Mouse (Mus musculus): ENCODE data around the gene Nebl.

The Nebl gene

GRCm38 (mm10) chr2:17507362-17507761 is 223.9 kb downstream of the Nebl start:
- DNase-seq: no peak

DNA sequence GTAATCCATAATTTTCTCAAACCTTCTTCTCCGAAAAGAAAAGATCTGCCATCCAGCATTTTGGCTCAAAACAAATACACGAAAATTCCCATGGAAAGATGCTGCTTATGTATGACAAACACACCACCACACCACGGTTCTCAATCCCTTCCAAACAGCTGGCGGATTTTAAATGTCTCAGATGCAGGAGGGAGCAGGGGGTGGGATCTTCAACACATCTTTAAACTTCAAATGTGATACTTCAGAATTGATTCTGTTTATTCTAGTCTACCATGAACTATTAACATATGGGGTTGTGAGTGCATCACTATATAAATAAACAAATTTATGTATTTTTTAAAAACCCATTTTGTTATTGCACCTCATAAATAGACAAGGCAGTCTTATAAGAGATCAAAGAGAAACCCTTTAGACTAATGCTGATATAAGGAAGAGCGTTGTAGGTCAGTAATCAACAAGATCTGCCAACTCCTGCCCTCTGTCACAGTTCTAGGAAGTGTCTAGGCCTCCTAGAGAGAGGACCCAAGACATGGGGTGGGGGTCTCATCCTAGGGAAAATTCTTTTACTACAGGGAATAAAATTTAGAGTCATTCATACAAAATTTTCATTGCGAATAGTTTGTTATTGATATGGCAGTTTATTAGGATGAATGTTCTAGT is 227.0 kb downstream of the Nebl start:
- no peak for DNase-seq

- DNase-seq: no peak
Measured at GRCm38 (mm10) chr2:17501075-17501474, 230.2 kb downstream of the Nebl start.

DNA sequence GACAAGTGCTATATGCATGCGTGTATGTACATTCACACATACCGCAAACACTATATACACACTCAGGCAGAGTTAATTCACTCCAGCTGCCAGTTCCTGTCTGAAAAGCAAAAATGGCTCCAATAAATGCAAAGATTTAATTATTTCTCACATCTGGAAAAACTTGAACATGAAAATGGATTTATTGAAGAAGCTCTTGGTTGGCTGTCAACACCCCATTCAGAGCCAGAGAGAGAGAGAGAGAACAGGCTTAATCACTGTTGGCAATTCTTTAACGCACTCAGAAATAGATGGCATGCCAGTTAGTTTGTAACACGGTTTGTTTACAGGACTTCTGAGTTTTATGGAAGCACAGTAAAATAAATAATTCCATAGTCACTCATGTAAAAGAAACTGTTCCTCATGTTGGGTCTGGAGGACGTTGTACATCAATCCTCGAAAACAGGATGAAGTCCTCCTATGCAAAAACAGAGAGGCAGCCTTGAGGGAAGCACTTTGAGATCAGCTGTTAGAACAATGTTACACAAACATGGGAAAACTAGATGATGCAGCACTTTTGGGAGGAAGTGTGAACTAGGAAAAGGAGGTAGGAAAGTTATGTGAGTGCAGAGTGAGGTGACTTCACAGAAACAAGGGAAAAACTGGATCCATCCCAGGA is 265.6 kb downstream of the Nebl start:
- DNase-seq: no peak

GRCm38 (mm10) chr2:17460434-17460833 is 270.8 kb downstream of the Nebl start:
- no peak for DNase-seq

- DNase-seq: no peak
Measured at GRCm38 (mm10) chr2:17453676-17454075, 277.6 kb downstream of the Nebl start.

GRCm38 (mm10) chr2:17448341-17448740 is 282.9 kb downstream of the Nebl start:
- DNase-seq: no peak

DNA sequence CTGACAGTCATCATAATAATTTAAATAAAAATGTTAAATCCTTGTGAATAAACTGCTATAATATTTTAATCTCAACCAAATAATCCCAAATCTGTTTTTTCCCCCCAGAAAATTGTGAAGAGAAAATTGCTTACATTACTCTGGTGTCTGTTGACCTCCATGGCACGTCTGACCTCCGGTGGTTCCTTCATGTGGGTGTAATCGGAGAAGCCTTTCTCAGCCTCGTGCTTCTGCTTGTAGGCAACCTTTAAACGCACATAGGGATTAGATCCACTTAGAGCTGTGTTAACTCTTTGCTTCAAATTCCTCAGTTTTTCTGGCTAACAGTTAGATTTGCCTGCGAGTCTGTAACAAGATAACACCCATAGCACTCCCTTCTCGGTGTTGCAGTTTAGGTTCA is 287.7 kb downstream of the Nebl start:
- DNase-seq: no peak

DNA sequence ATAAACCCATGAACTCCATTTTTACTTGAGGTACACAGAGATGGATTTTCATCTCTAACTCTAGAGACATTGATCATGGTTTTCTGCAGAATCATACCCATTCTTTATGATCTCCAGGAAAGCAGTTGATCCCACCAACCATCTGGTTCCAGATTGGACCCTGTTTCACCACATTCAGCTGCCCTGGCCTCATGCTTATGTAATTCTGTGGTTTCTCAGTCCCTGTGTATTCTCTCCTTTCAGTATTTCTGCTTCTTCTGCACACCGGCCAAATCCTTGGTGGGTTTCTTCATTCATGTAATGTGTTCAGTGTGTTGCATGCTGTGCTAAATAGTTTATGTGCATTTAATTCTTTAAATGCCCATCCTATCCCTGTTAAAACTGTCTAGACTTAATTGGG is 292.9 kb downstream of the Nebl start:
- no peak for DNase-seq

DNA sequence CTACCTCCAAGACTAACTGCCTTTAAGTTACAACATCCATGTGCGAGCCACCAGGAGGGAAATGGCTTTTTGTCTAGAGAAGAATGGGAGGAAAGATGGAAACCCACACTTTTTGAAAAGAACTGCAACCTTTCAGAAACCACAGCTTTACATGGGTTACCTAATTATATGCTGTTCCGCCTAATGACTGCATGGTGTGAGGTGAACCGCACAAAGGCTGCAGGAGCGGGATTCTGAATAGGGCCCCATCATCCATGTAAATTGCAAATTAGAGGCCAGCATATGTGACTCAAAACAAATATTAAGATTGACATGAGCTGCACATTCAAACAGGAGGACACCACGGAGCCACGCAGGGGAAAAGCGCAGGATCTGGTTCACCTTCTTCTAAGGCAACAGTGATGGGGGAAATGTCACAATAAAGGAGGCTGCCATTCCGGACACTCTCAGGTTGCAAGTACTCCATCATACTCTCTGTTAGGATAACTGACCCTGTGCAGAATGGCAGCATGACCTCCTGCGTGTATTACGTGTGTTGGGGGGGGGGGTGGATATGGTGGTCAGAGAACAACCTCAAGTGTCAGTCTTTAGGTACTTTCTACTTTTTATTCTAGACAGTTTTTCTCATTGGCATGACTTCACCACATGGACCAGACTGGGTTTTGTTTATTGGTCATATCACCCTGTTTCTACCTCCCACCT is 294.4 kb downstream of the Nebl start:
- no peak for DNase-seq

DNA sequence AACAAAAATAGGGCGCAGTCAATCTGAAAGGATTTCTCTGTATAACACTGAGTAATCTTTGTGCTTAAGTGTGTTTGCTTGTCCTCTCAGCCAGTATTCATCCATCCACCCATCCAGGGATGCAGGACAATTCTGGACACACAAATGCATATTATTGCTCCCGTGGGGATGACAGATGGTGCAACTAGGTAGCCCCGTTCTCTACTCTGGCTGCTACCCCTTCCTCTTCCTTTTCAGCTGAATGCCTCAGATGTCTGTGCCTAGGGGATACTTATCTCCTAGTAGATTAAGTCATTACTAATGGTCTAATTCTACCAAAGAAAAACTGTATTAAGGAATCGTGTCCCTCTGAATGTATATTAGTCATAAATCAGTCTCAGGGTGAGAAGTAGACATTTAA is 296.0 kb downstream of the Nebl start:
- no peak for DNase-seq

- DNase-seq: no peak
Measured at GRCm38 (mm10) chr2:17429028-17429427, 302.2 kb downstream of the Nebl start.

DNA sequence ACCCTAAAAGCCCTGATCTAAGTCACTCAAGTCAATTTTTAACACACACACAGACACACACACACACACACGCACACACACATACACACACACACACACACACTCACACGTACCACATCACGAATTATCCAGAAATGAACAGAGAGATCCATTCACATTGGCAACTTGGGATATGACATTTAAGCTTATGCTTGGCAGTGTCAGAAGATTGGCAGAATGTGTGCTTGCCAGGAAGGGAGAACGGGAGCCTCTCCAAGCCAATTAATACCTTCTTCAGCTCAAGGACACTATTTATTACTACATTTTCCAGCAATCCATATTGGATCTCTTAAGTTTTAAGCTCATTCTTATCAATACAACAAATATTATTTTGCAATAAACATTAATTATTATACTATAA is 303.1 kb downstream of the Nebl start:
- DNase-seq: no peak

DNA sequence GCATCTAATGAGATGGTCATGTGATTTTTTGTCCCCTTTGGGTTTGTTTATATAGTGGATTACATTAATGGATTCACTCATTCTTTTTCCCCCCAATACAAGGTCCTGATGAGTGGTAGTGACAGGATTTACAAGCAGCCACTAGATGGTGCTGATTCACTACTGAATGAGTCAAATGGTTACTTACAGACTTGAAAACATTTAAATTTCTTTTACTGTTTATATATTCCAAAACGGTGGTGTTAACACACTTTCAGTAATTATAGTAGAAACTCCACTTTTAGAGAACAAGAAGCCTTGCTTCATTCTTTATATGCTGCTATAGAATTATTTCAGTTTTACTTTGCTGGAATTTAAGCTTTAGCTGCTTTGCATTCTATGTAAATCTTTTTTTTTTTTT is 308.3 kb downstream of the Nebl start:
- peak; percentile 44 for DNase-seq

- no peak for DNase-seq
Measured at GRCm38 (mm10) chr2:17415347-17415746, 315.9 kb downstream of the Nebl start.

DNA sequence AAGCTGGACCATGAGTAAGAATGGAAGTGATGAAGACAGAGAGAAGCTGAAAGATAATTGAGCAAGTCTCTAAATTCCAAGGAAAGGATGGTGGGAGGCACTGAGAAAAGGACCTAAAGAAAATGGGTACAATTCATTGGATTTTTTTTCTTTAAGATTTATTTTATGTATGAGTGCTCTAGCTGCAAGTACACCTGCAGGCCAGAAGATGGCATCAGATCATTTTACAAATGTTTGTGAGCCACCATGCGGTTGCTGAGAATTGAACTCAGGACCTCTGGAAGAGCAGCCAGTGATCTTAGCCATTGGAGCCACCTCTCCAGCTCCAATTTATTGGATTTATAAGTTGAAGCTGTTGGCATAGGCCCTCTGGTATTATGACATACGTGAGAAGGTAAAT is 316.9 kb downstream of the Nebl start:
- DNase-seq: no peak

GRCm38 (mm10) chr2:17413496-17414268 is 317.6 kb downstream of the Nebl start:
- peak; percentile 61 for DNase-seq

DNA sequence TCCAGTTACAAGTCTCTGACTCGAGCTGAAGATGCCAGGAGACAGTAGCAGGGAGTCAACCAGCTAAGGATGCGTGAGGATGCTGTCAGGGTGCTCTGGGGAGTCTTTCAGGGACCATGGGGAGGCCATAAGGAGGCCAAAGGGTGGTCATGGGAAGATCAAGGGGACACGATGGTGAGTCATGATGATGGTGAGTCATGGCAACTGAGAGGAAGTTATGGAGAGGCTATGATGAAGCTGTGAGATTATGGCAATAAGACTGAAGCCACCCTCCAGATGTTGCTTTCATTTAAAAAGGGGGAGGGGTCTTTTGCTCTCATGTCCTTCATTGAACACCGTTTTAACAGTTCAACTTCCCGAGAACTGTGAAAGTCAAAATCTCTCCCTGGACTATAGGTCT is 322.0 kb downstream of the Nebl start:
- DNase-seq: no peak

GRCm38 (mm10) chr2:17405899-17406531 is 325.2 kb downstream of the Nebl start:
- DNase-seq: no peak

GRCm38 (mm10) chr2:17402511-17402910 is 328.8 kb downstream of the Nebl start:
- DNase-seq: no peak

GRCm38 (mm10) chr2:17396235-17396634 is 335.0 kb downstream of the Nebl start:
- DNase-seq: no peak

GRCm38 (mm10) chr2:17391389-17391788 is 339.9 kb downstream of the Nebl start:
- peak; percentile 36 for DNase-seq
